Comparison of ENCODE assay signal across 10 mouse cellular contexts in genomic region chr2:126302381-126302780, GRCm38 (mm10).
"Had no signal": no experiment of that assay in that cellular context is flagged by ENCODE, and none has a peak within 500 bp of the region (broad histone marks: within the 10 kb centered on the region; RNA-seq: fewer than 3 reads in every experiment).

No protein-coding gene starts in this region.

- DNase-seq: kidney, postnatal 14 days; kidney, postnatal 4 days; layer of hippocampus, adult 9-11 months; liver; lung, adult 18-20 months; lung, postnatal 10 days; lung, postnatal 36 days; thymus, adult 2 months; thymus, postnatal 14 days; thymus, postnatal 4 days had no signal
